Mouse (Mus musculus) testis, adult 2 months (tissue): ENCODE data around the gene Ckm.

ENCODE experiments used
- CTCF ChIP-seq: fragments of 200-500 bp; IDR thresholded peaks from 2 replicates; pipeline ENCODE4 v1.5.1; 2012; ENCODE audit warnings: low read depth, mild to moderate bottlenecking, inconsistent platforms, low read length, moderate library complexity; ENCODE audit not compliant: control insufficient read depth, insufficient read depth, insufficient replicate concordance
- POLR2A ChIP-seq: fragments of 200-500 bp; IDR thresholded peaks from 2 replicates; pipeline ENCODE4 v1.6.1; 2012; ENCODE audit warnings: low read depth, mild to moderate bottlenecking, inconsistent platforms, low read length, moderate library complexity; ENCODE audit not compliant: control insufficient read depth

DNA sequence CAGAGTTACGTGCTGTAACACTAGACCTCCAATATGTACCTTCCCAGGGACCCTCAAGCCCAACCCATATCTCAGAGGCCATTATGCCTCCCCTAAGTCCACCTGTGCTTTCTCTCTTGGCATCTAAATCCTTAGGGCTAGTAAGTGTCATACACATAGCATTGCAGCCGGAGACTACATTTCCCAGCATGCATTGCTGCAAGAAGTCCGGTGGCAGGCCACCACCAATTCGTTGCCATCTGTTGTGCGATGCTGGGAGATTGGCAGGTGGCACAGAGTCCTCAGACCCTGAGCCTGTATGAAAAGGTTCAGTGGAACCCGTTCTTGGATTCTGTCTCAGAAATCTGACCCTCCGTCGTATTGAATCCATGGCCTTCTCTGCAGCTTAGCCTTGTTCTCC, 25.1 kb downstream of the Ckm start:
- TF ChIP-seq CTCF (no peak), POLR2A (no peak)
